Mouse (Mus musculus) liver, postnatal 0 days (tissue): ENCODE data around the gene Ptprcap.

ENCODE experiments used
- CTCF ChIP-seq: sonication (generic); IDR thresholded peaks from 2 replicates; pipeline ENCODE4 v1.5.1; 2016; ENCODE audit warnings: antibody characterized with exemption, low read depth
- EP300 ChIP-seq: IDR thresholded peaks from 2 replicates; pipeline ENCODE4 v1.6.1; 2016; ENCODE audit warnings: antibody characterized with exemption, low read depth, mild to moderate bottlenecking

DNA sequence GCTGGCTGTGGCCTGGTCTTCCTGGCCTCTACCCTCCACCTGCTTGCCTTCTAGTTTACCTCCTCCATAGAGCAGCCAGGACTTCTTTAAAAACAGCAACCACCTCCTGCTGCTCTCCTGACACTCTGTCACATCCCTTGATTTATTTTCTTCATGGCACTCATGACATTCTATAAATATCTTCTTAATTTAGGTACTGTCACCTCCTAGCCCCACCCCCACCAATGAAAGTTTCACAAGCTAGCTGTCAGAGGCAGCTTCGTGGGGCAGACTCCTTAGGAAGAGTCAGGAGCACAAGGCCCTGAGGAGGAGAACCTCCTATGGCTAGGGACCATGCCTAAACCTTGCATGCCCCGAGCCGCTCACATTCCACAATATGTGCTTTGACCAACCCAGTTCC lies 33.9 kb downstream of the Ptprcap start:
- TF ChIP-seq CTCF (no peak), EP300 (no peak)
